Mouse (Mus musculus) midbrain, postnatal 0 days (tissue): Measurements from ENCODE around the gene Mrtfa. TPM values are rescaled to one million over a fixed set of nuclear protein-coding genes. Genes with fewer than 3 reads are reported as not detected.

Experiments used
- ATAC-seq: fragments of 200-750 bp; cut with Nextera tagmentation; 2 replicates; pipeline ENCODE4 v1.8.0; 2017; ENCODE audit warnings: moderate number of reproducible peaks, mild to moderate bottlenecking, moderate TSS enrichment, moderate library complexity; ENCODE audit not compliant: low FRiP score
- DNase-seq: peaks from one replicate; pipeline ENCODE4 v3.0.0-alpha.2; 2015; ENCODE audit warnings: low spot score
- H3K27ac ChIP-seq: fragments of 300-500 bp; sonication (generic); 2 replicates; pipeline ENCODE4 v1.5.1; 2014; ENCODE audit warnings: low read depth, mild to moderate bottlenecking, low read length, mixed read lengths
- H3K27me3 ChIP-seq: fragments of 300-500 bp; sonication (generic); 2 replicates; pipeline ENCODE4 v1.6.1; 2014; ENCODE audit warnings: low read length, control low read depth, mixed read lengths; ENCODE audit not compliant: insufficient read depth
- H3K36me3 ChIP-seq: fragments of 300-500 bp; sonication (generic); 2 replicates; pipeline ENCODE4 v1.6.1; 2014; ENCODE audit warnings: low read length, control low read depth, mixed read lengths; ENCODE audit not compliant: insufficient read depth
- H3K4me1 ChIP-seq: fragments of 300-500 bp; sonication (generic); 2 replicates; pipeline ENCODE4 v1.6.1; 2014; ENCODE audit warnings: mild to moderate bottlenecking, control low read depth, antibody characterized with exemption, low read length, mixed read lengths; ENCODE audit not compliant: insufficient read depth
- H3K4me2 ChIP-seq: fragments of 300-500 bp; sonication (generic); 2 replicates; pipeline ENCODE4 v1.6.1; 2014; ENCODE audit warnings: low read depth, mild to moderate bottlenecking, low read length, mixed read lengths; ENCODE audit not compliant: poor library complexity, severe bottlenecking
- H3K4me3 ChIP-seq: fragments of 300-500 bp; sonication (generic); 2 replicates; pipeline ENCODE4 v1.5.1; 2014; ENCODE audit warnings: low read depth, mild to moderate bottlenecking, low read length, moderate library complexity
- H3K9ac ChIP-seq: fragments of 300-500 bp; sonication (generic); replicated peaks from 2 replicates; pipeline ENCODE4 v1.6.1; 2014; ENCODE audit warnings: mild to moderate bottlenecking, low read length, moderate library complexity, mixed read lengths; ENCODE audit not compliant: poor library complexity, severe bottlenecking
- H3K9me3 ChIP-seq: fragments of 300-500 bp; sonication (generic); 2 replicates; pipeline ENCODE4 v1.6.1; 2016; ENCODE audit warnings: low read length, control low read depth
- CTCF ChIP-seq: IDR thresholded peaks from 2 replicates; pipeline ENCODE4 v1.5.1; 2016; ENCODE audit warnings: antibody characterized with exemption, mild to moderate bottlenecking
- WGBS: fragments of 180-500 bp; shearing (Covaris S2); extraction: QIAGEN DNeasy Blood & Tissue Kit; methylation state at CpG from one replicate; pipeline ENCODE4 v1.1.7; 2014; 5-methylcytosine and 5-hydroxymethylcytosine counted together
- polyA plus RNA-seq: library from polyadenylated mRNA; unstranded; fragments of >200 nt; fragmentation: Nextera tagmentation; extraction: Ambion mirVana; gene quantifications from 2 replicates; pipeline ENCODE4 v1.2.1, GENCODE M21; 2015
- total RNA-seq: library from RNA; depleted of rRNA; stranded (reverse); fragments of >200 nt; gene quantifications from 2 replicates; pipeline ENCODE4 v1.2.3, GENCODE M21; 2014

Gene Mrtfa
- total and polyA plus RNA-seq, 2 experiments from 2014 or later, result 22.6 to 44.1 TPM

GRCm38 (mm10) chr15:80996090-80996835, 194.3 kb downstream of the Mrtfa start:
- Histone ChIP-seq H3K4me2 (no peak overlapping the region), H3K36me3 (no peaks in the 10 kb centered on the region), H3K27me3 (no peaks in the 10 kb centered on the region), H3K4me1 (no peaks in the 10 kb centered on the region), H3K9me3 (no peaks in the 10 kb centered on the region), H3K9ac (no peak overlapping the region), H3K27ac (no peak overlapping the region), H3K4me3 (no peak overlapping the region)
- DNase-seq (no peak), ATAC-seq (no peak)
- WGBS, result 75% methylated on average over 6 of the region's 6 CpGs
- no peak for TF ChIP-seq CTCF

- Histone ChIP-seq H3K4me2 (no peak overlapping the region), H3K9me3 (no peaks in the 10 kb centered on the region), H3K27me3 (no peaks in the 10 kb centered on the region), H3K36me3 (no peaks in the 10 kb centered on the region), H3K4me1 (no peaks in the 10 kb centered on the region), H3K9ac (no peak overlapping the region), H3K27ac (no peak overlapping the region), H3K4me3 (no peak overlapping the region)
- DNase-seq, result no peak
- no peak for ATAC-seq
- TF ChIP-seq CTCF, result no peak
- WGBS, result 85% methylated on average over 5 of the region's 5 CpGs
Observed at GRCm38 (mm10) chr15:80994959-80995358, 195.6 kb downstream of the Mrtfa start.

- no peak for TF ChIP-seq CTCF
- ATAC-seq (no peak), DNase-seq (no peak)
- Histone ChIP-seq H3K27ac (no peak overlapping the region), H3K27me3 (no peaks in the 10 kb centered on the region), H3K4me1 (no peaks in the 10 kb centered on the region), H3K9ac (no peak overlapping the region), H3K9me3 (no peaks in the 10 kb centered on the region), H3K4me3 (no peak overlapping the region), H3K36me3 (no peaks in the 10 kb centered on the region), H3K4me2 (no peak overlapping the region)
- WGBS, result 85% methylated on average over 3 of the region's 3 CpGs
Observed at GRCm38 (mm10) chr15:80989712-80990111, 200.8 kb downstream of the Mrtfa start.

- no peak for ATAC-seq
- H3K27ac ChIP-seq, result no peak overlapping the region
- H3K4me3 ChIP-seq, result no peak overlapping the region
- no peaks in the 10 kb centered on the region for H3K27me3 ChIP-seq
- TF ChIP-seq CTCF, result no peak
- H3K9me3 ChIP-seq, result no peaks in the 10 kb centered on the region
- no peaks in the 10 kb centered on the region for H3K4me1 ChIP-seq
- no peak for DNase-seq
- 42% methylated on average over 1 of the region's 1 CpGs for WGBS
- H3K9ac ChIP-seq, result no peak overlapping the region
- H3K36me3 ChIP-seq, result no peaks in the 10 kb centered on the region
- H3K4me2 ChIP-seq, result no peak overlapping the region
Observed at GRCm38 (mm10) chr15:80988331-80988730, 202.2 kb downstream of the Mrtfa start.

GRCm38 (mm10) chr15:80983264-80983663, 207.3 kb downstream of the Mrtfa start:
- Histone ChIP-seq H3K4me3 (no peak overlapping the region), H3K4me2 (no peak overlapping the region), H3K27ac (no peak overlapping the region), H3K36me3 (no peaks in the 10 kb centered on the region), H3K4me1 (peaks cover 9% of the 10 kb centered on the region), H3K9me3 (no peaks in the 10 kb centered on the region), H3K27me3 (no peaks in the 10 kb centered on the region), H3K9ac (no peak overlapping the region)
- WGBS, result 88% methylated on average over 2 of the region's 2 CpGs
- no peak for TF ChIP-seq CTCF
- DNase-seq, result no peak
- ATAC-seq, result no peak

- no peak overlapping the region for H3K9ac ChIP-seq
- no peak for TF ChIP-seq CTCF
- no peaks in the 10 kb centered on the region for H3K27me3 ChIP-seq
- DNase-seq, result no peak
- H3K4me3 ChIP-seq, result no peak overlapping the region
- peaks cover 9% of the 10 kb centered on the region for H3K4me1 ChIP-seq
- 90% methylated on average over 4 of the region's 4 CpGs for WGBS
- no peaks in the 10 kb centered on the region for H3K36me3 ChIP-seq
- no peak overlapping the region for H3K27ac ChIP-seq
- no peaks in the 10 kb centered on the region for H3K9me3 ChIP-seq
- H3K4me2 ChIP-seq, result no peak overlapping the region
- ATAC-seq, result no peak
Observed at GRCm38 (mm10) chr15:80981176-80981575, 209.4 kb downstream of the Mrtfa start.
